24 mouse cellular contexts compared by ENCODE assay signal in genomic region chr10:12955831-12956230, GRCm38 (mm10). TPM values are rescaled to one million over a fixed set of nuclear protein-coding genes. Genes with fewer than 3 reads are reported as not detected.
DNase-seq lines count a peak whose midpoint lies in the region; ATAC-seq lines count a peak whose summit lies in the region.
"Had no signal": no experiment of that assay in that cellular context is flagged by ENCODE, and none has a peak within 500 bp of the region (broad histone marks: within the 10 kb centered on the region; RNA-seq: fewer than 3 reads in every experiment).

No protein-coding gene starts in this region.

- ATAC-seq in granulocyte monocyte progenitor cell, adult 5-6 weeks (replicated peaks; ENCODE audit: poor library complexity, severe bottlenecking) = peak; percentile 72
- ATAC-seq: activated CD4-positive, CD25-positive, alpha-beta regulatory T cell, adult 4 months; CD4-positive, CD25-positive, alpha-beta regulatory T cell, adult 4 months; forebrain, embryonic 13.5 days; hindbrain, embryonic 16.5 days had no signal

- peak; percentile 43 for DNase-seq in heart, adult 11 months
- DNase-seq in heart, postnatal 4 days = no peak
- peak; percentile 56 for DNase-seq in 416B (ENCODE audit: low read depth)
- DNase-seq in adipocyte (ENCODE audit: low spot score) = peak; percentile 27
- no peak for DNase-seq in kidney, adult 8-10 months
- no peak for DNase-seq in spleen, adult 18-20 months
- no peak for DNase-seq in spleen, adult 12 weeks (ENCODE audit: low spot score)
- DNase-seq: adrenal gland, postnatal 10 days; cerebellum, adult 18-20 months; cerebellum, postnatal 36 days; gastrocnemius, postnatal 14 days; heart, adult 2 months; kidney, adult 18-20 months; kidney, postnatal 36 days; midbrain, embryonic 14.5 days; retina, postnatal 1 day; right cerebral cortex, postnatal 25 days; thymus, adult 18-20 months; thymus, postnatal 25 days had no signal

RNA-seq across cellular contexts. Expression of gene Stx11, which starts 8.3 kb away (rescaled TPM):
- 1 to 10 TPM; 2.3 to 3.4 TPM for total RNA-seq in heart, postnatal 4 days (2021)
- total RNA-seq in granulocyte monocyte progenitor cell, adult 5-6 weeks (2014; fragmentation: Nextera tagmentation) = 7.4 and 9.1 TPM in 2 replicates
- 5.9 and 8.7 TPM in 2 replicates for total RNA-seq in granulocyte monocyte progenitor cell, adult 5-6 weeks (2017)

RNA-seq across cellular contexts. Expression of gene Sf3b5, which starts 49.3 kb away (rescaled TPM):
- total RNA-seq in heart, postnatal 4 days (2021) = 1 to 10 TPM; 9.2 to 9.6 TPM
- 14.5 and 21.6 TPM in 2 replicates for total RNA-seq in granulocyte monocyte progenitor cell, adult 5-6 weeks (2014; fragmentation: Nextera tagmentation)
- 20.7 and 29.0 TPM in 2 replicates for total RNA-seq in granulocyte monocyte progenitor cell, adult 5-6 weeks (2017)

Comparison
In these comparisons a context has a peak if more than half of its experiments do, and no peak if none do; other contexts are left out.
1. DNase-seq: peak in heart, adult 11 months (single experiment), 416B (single experiment) and adipocyte (single experiment); none in heart, postnatal 4 days (single experiment), kidney, adult 8-10 months (0 of 2), spleen, adult 18-20 months (0 of 2) and spleen, adult 12 weeks (single experiment).